ENCODE assay signal across 30 mouse cellular contexts in the genomic region with DNA sequence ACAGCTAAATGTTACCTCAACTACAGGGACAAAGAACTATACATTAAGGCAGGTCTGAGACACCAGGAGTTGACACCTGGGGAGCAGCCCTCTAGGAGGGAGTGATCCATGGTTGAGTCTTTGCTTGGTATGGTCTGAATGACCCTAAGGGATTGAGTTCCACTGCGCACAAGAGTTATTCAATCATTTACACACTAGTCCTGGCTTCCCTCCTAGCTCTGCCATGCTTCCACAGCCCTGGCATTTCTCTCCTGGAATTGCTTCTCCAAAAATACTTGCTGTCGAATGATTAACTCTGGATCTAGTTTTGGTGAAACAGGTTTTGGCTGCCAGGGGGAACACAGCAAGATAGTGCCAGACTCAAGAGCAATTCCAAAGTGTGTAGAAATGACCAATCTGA.
DNase-seq lines count a peak whose midpoint lies in the region; ATAC-seq and TF ChIP-seq lines count a peak whose summit lies in the region.
"Had no signal": no experiment of that assay in that cellular context is flagged by ENCODE, and none has a peak within 500 bp of the region (broad histone marks: within the 10 kb centered on the region; RNA-seq: fewer than 3 reads in every experiment).

No protein-coding gene starts in this region.

- ATAC-seq in kidney, postnatal 0 days (replicated peaks; ENCODE audit: low FRiP score, low read depth) = no peak; the same call in 1 of the 2 replicates
- ATAC-seq: activated CD4-positive, CD25-positive, alpha-beta regulatory T cell, adult 4 months; CD4-positive, CD25-positive, alpha-beta regulatory T cell, adult 4 months; forebrain, embryonic 15.5 days; inflammation-experienced regulatory T-cells, adult 6 months; midbrain, embryonic 16.5 days had no signal

- no peaks in the 10 kb centered on the region for H3K9me3 ChIP-seq in kidney, postnatal 0 days (replicated peaks; ENCODE audit: low read length)
- H3K9me3 ChIP-seq: forebrain, embryonic 15.5 days; heart, embryonic 13.5 days; hindbrain, embryonic 15.5 days had no signal

- no peak overlapping the region for H3K27ac ChIP-seq in kidney, postnatal 0 days
- H3K27ac ChIP-seq in left cerebral cortex, adult 2 months = no peak overlapping the region
- H3K27ac ChIP-seq: forebrain, embryonic 15.5 days; gastrocnemius, adult 2 months; heart, adult 2 months; heart, embryonic 13.5 days; hindbrain, embryonic 15.5 days; liver, embryonic 14.5 days; stomach, postnatal 0 days had no signal

- H3K36me3 ChIP-seq in kidney, postnatal 0 days (ENCODE audit: insufficient read depth, low read length) = no peaks in the 10 kb centered on the region
- H3K36me3 ChIP-seq: forebrain, embryonic 15.5 days; heart, embryonic 13.5 days; hindbrain, embryonic 15.5 days had no signal

- H3K4me2 ChIP-seq in kidney, postnatal 0 days (ENCODE audit: low read length) = no peak overlapping the region
- H3K4me2 ChIP-seq: forebrain, embryonic 15.5 days; heart, embryonic 13.5 days; hindbrain, embryonic 15.5 days had no signal

- no peaks in the 10 kb centered on the region for H3K27me3 ChIP-seq in kidney, postnatal 0 days (ENCODE audit: insufficient read depth, low read length)
- H3K27me3 ChIP-seq: forebrain, embryonic 15.5 days; heart, embryonic 13.5 days; hindbrain, embryonic 15.5 days had no signal

- intact Hi-C loops in left cerebral cortex, adult 2 months (cut with DNase I) = no loop called here

- H3K4me1 ChIP-seq in kidney, postnatal 0 days (replicated peaks; ENCODE audit: insufficient read depth, low read length) = no peaks in the 10 kb centered on the region
- H3K4me1 ChIP-seq: forebrain, embryonic 15.5 days; heart, embryonic 13.5 days; hindbrain, embryonic 15.5 days had no signal

- H3K4me3 ChIP-seq in kidney, postnatal 0 days (replicated peaks; ENCODE audit: low read depth, low read length) = no peak overlapping the region
- H3K4me3 ChIP-seq in left cerebral cortex, adult 2 months = no peak overlapping the region
- H3K4me3 ChIP-seq: forebrain, embryonic 15.5 days; gastrocnemius, adult 2 months; heart, adult 2 months; heart, embryonic 13.5 days; hindbrain, embryonic 15.5 days had no signal

- no peak for TF ChIP-seq CTCF in kidney, postnatal 0 days (IDR thresholded peaks at IDR 0.05; ENCODE audit: low read depth)
- no peak for TF ChIP-seq CTCF in left cerebral cortex, adult 2 months (IDR thresholded peaks at IDR 0.05)

- 63% methylated on average over 2 of the region's 2 CpGs for WGBS in kidney, postnatal 0 days

- no peak overlapping the region for H3K9ac ChIP-seq in kidney, postnatal 0 days (ENCODE audit: low read depth, low read length)
- H3K9ac ChIP-seq: forebrain, embryonic 15.5 days; heart, embryonic 13.5 days; hindbrain, embryonic 15.5 days; liver, embryonic 14.5 days had no signal

- DNase-seq in brain, adult 2 months (ENCODE audit: low read depth, low spot score) = peak; percentile 9
- peak; percentile 55 to 79 for DNase-seq in kidney, adult 8-10 months
- peak; percentile 10 for DNase-seq in kidney, postnatal 0 days (ENCODE audit: low spot score)
- DNase-seq in testis, postnatal 14 days (ENCODE audit: low spot score) = no peak
- no peak for DNase-seq in left cerebral cortex, adult 18-20 months (ENCODE audit: low spot score in 2 of 2)
- no peak for DNase-seq in left cerebral cortex, adult 2 months (ENCODE audit: extremely low spot score in 1 of 2, low spot score in 2 of 2)
- no peak for DNase-seq in frontal cortex, postnatal 10 days (ENCODE audit: low spot score in 2 of 2)
- DNase-seq: adrenal gland, adult 2 months; cerebellum, adult 8-10 months; cerebellum, postnatal 36 days; gastrocnemius, adult 2 months; gastrocnemius, postnatal 36 days; heart, adult 2 months; heart, postnatal 10 days; layer of hippocampus, postnatal 36 days; liver; lung, adult 2 months; lung, postnatal 14 days; right cerebral cortex, postnatal 25 days; thymus, adult 2 months; thymus, postnatal 4 days had no signal

Comparison
In these comparisons a context has a peak if more than half of its experiments do, and no peak if none do; other contexts are left out.
1. DNase-seq: peak in brain, adult 2 months (single experiment), kidney, adult 8-10 months (2 of 2) and kidney, postnatal 0 days (single experiment); none in testis, postnatal 14 days (single experiment), left cerebral cortex, adult 18-20 months (0 of 2), left cerebral cortex, adult 2 months (0 of 2) and frontal cortex, postnatal 10 days (0 of 2).